Mouse (Mus musculus) midbrain, postnatal 0 days (tissue): ENCODE data around the gene Lyrm7. TPM values are rescaled to one million over a fixed set of nuclear protein-coding genes. Genes with fewer than 3 reads are reported as not detected.

Source experiments
- ATAC-seq: fragments of 200-750 bp; cut with Nextera tagmentation; 2 replicates; pipeline ENCODE4 v1.8.0; 2017; ENCODE audit warnings: moderate number of reproducible peaks, mild to moderate bottlenecking, moderate TSS enrichment, moderate library complexity; ENCODE audit not compliant: low FRiP score
- DNase-seq: peaks from one replicate; pipeline ENCODE4 v3.0.0-alpha.2; 2015; ENCODE audit warnings: low spot score
- H3K27ac ChIP-seq: fragments of 300-500 bp; sonication (generic); 2 replicates; pipeline ENCODE4 v1.5.1; 2014; ENCODE audit warnings: low read depth, mild to moderate bottlenecking, low read length, mixed read lengths
- H3K27me3 ChIP-seq: fragments of 300-500 bp; sonication (generic); 2 replicates; pipeline ENCODE4 v1.6.1; 2014; ENCODE audit warnings: low read length, control low read depth, mixed read lengths; ENCODE audit not compliant: insufficient read depth
- H3K36me3 ChIP-seq: fragments of 300-500 bp; sonication (generic); 2 replicates; pipeline ENCODE4 v1.6.1; 2014; ENCODE audit warnings: low read length, control low read depth, mixed read lengths; ENCODE audit not compliant: insufficient read depth
- H3K4me1 ChIP-seq: fragments of 300-500 bp; sonication (generic); 2 replicates; pipeline ENCODE4 v1.6.1; 2014; ENCODE audit warnings: mild to moderate bottlenecking, control low read depth, antibody characterized with exemption, low read length, mixed read lengths; ENCODE audit not compliant: insufficient read depth
- H3K4me2 ChIP-seq: fragments of 300-500 bp; sonication (generic); 2 replicates; pipeline ENCODE4 v1.6.1; 2014; ENCODE audit warnings: low read depth, mild to moderate bottlenecking, low read length, mixed read lengths; ENCODE audit not compliant: poor library complexity, severe bottlenecking
- H3K4me3 ChIP-seq: fragments of 300-500 bp; sonication (generic); 2 replicates; pipeline ENCODE4 v1.5.1; 2014; ENCODE audit warnings: low read depth, mild to moderate bottlenecking, low read length, moderate library complexity
- H3K9ac ChIP-seq: fragments of 300-500 bp; sonication (generic); replicated peaks from 2 replicates; pipeline ENCODE4 v1.6.1; 2014; ENCODE audit warnings: mild to moderate bottlenecking, low read length, moderate library complexity, mixed read lengths; ENCODE audit not compliant: poor library complexity, severe bottlenecking
- H3K9me3 ChIP-seq: fragments of 300-500 bp; sonication (generic); 2 replicates; pipeline ENCODE4 v1.6.1; 2016; ENCODE audit warnings: low read length, control low read depth
- CTCF ChIP-seq: IDR thresholded peaks from 2 replicates; pipeline ENCODE4 v1.5.1; 2016; ENCODE audit warnings: antibody characterized with exemption, mild to moderate bottlenecking
- WGBS: fragments of 180-500 bp; shearing (Covaris S2); extraction: QIAGEN DNeasy Blood & Tissue Kit; methylation state at CpG from one replicate; pipeline ENCODE4 v1.1.7; 2014; 5-methylcytosine and 5-hydroxymethylcytosine counted together
- polyA plus RNA-seq: library from polyadenylated mRNA; unstranded; fragments of >200 nt; fragmentation: Nextera tagmentation; extraction: Ambion mirVana; gene quantifications from 2 replicates; pipeline ENCODE4 v1.2.1, GENCODE M21; 2015
- total RNA-seq: library from RNA; depleted of rRNA; stranded (reverse); fragments of >200 nt; gene quantifications from 2 replicates; pipeline ENCODE4 v1.2.3, GENCODE M21; 2014

The Lyrm7 gene
- total and polyA plus RNA-seq, 2 experiments from 2014 or later = 3.2 to 8.8 TPM

- DNase-seq (peak; percentile 50), ATAC-seq (no peak)
- no peaks in the 10 kb centered on the region for H3K9me3 ChIP-seq
- no peak overlapping the region for H3K9ac ChIP-seq
- no peak overlapping the region for H3K4me3 ChIP-seq
- H3K4me1 ChIP-seq = no peaks in the 10 kb centered on the region
- no peak overlapping the region; the same call in 1 of the 2 replicates for H3K27ac ChIP-seq
- H3K27me3 ChIP-seq = no peaks in the 10 kb centered on the region
- no peak overlapping the region for H3K4me2 ChIP-seq
- 18% methylated on average over 8 of the region's 8 CpGs for WGBS
- TF ChIP-seq CTCF = no peak
- no peaks in the 10 kb centered on the region for H3K36me3 ChIP-seq
These were observed 15.0 kb downstream of the Lyrm7 start for GRCm38 (mm10) chr11:54845470-54846442.

- Histone ChIP-seq H3K4me3 (no peak overlapping the region), H3K4me1 (no peaks in the 10 kb centered on the region), H3K9ac (no peak overlapping the region), H3K4me2 (no peak overlapping the region), H3K27me3 (no peaks in the 10 kb centered on the region), H3K36me3 (no peaks in the 10 kb centered on the region), H3K27ac (no peak overlapping the region), H3K9me3 (no peaks in the 10 kb centered on the region)
- no peak for TF ChIP-seq CTCF
- WGBS = 86% methylated on average over 5 of the region's 5 CpGs
- no peak for DNase-seq
- ATAC-seq = no peak
These were observed 15.8 kb downstream of the Lyrm7 start for GRCm38 (mm10) chr11:54844959-54845358.

DNA sequence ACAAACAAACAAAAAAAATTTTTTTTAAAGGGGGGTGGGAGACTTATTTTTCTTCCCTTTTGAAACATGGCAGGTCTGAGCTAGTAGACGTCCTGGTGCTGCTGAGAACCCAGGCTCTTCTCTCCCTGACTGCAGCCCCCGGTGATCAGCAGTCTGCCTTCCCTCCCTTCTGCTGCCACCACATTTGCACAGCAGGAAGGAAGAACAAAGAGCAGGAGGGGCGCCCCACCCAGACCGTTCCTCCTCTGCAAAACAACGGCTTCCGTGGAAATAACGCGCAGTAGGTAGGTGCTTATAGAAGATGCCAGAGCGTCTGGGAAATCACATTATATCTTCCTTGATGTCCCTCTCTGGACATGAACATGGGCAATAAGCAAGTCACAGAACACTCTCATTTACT lies 16.3 kb downstream of the Lyrm7 start:
- H3K27me3 ChIP-seq = no peaks in the 10 kb centered on the region
- no peak overlapping the region for H3K27ac ChIP-seq
- DNase-seq = no peak
- H3K36me3 ChIP-seq = no peaks in the 10 kb centered on the region
- WGBS = 66% methylated on average over 9 of the region's 9 CpGs
- H3K4me2 ChIP-seq = no peak overlapping the region
- no peak for TF ChIP-seq CTCF
- H3K4me3 ChIP-seq = no peak overlapping the region
- H3K9ac ChIP-seq = no peak overlapping the region
- no peak for ATAC-seq
- H3K9me3 ChIP-seq = no peaks in the 10 kb centered on the region
- H3K4me1 ChIP-seq = no peaks in the 10 kb centered on the region

DNA sequence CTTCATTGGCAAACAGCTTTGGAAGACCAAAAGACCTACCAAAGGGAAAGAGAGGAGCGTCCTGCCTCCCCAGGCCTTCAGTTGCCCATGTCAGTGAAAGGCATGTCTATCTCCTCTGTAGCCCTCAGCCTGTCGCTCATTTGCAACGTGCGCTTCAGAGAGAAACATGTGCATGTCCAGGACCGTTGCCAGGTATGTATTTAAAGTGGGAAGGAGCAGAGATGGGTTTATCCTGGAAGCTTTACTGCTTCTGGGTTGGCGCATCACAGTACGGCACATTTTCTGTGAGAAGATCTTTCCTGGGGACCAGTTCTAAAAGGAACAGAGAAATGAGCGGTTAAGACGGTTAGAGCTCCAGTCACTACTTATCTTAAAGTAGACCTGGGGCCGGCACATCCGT lies 19.8 kb downstream of the Lyrm7 start:
- no peaks in the 10 kb centered on the region for H3K9me3 ChIP-seq
- no peaks in the 10 kb centered on the region for H3K4me1 ChIP-seq
- H3K9ac ChIP-seq = no peak overlapping the region
- ATAC-seq = no peak
- H3K27ac ChIP-seq = no peak overlapping the region
- H3K36me3 ChIP-seq = no peaks in the 10 kb centered on the region
- no peak overlapping the region for H3K4me3 ChIP-seq
- 93% methylated on average over 11 of the region's 11 CpGs for WGBS
- TF ChIP-seq CTCF = no peak
- DNase-seq = no peak
- H3K4me2 ChIP-seq = no peak overlapping the region
- no peaks in the 10 kb centered on the region for H3K27me3 ChIP-seq

DNA sequence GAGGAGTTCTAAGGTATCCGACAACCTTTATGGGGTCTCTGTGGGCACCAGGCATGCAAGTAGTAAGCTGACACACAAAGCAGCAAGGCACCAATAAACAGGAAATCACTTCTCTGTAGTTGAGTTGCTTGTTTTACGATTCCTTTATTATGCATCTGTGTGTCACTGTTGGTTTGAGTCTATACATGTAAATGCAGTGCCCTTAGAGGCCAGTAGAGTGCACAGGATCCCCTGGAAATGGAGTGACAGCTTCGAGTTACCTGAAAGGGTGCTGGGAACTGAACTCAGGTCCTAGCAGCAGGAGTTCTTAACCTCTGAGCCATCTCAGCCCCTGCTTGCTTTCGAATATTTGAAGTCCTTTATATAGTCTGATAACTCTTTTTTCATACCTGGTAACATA lies 21.0 kb downstream of the Lyrm7 start:
- Histone ChIP-seq H3K27ac (no peak overlapping the region), H3K9me3 (no peaks in the 10 kb centered on the region), H3K36me3 (no peaks in the 10 kb centered on the region), H3K4me3 (no peak overlapping the region), H3K4me1 (no peaks in the 10 kb centered on the region), H3K4me2 (no peak overlapping the region), H3K9ac (no peak overlapping the region), H3K27me3 (no peaks in the 10 kb centered on the region)
- 89% methylated on average over 4 of the region's 4 CpGs for WGBS
- ATAC-seq (no peak), DNase-seq (no peak)
- TF ChIP-seq CTCF = no peak

DNA sequence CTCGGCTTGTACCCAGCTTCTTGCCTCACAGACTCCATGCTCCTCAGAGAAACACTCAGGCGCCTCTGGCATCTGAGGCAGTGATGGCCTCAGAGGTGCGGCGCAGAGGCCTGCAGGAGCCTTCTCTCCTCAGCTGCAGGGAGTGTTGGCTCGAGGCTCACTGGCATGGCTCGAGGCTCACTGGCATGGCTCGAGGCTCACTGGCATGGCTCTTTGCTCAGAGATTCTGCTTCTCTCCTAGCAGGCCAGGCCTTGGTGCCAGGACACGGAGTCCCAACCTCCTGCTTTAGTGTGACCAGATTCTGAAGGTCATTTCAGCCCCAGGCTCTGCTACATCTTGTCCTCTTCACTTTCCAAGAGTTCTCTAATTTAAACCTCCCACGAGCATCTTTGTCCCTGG lies 24.6 kb downstream of the Lyrm7 start:
- no peaks in the 10 kb centered on the region for H3K9me3 ChIP-seq
- WGBS = 79% methylated on average over 9 of the region's 9 CpGs
- no peak overlapping the region for H3K4me2 ChIP-seq
- H3K9ac ChIP-seq = no peak overlapping the region
- no peaks in the 10 kb centered on the region for H3K4me1 ChIP-seq
- no peak overlapping the region for H3K4me3 ChIP-seq
- ATAC-seq (no peak), DNase-seq (no peak)
- no peak for TF ChIP-seq CTCF
- no peaks in the 10 kb centered on the region for H3K36me3 ChIP-seq
- H3K27me3 ChIP-seq = no peaks in the 10 kb centered on the region
- H3K27ac ChIP-seq = no peak overlapping the region
